Mouse (Mus musculus) layer of hippocampus, adult 2 months (tissue): Measurements from ENCODE around the gene 4933407L21Rik. TPM values are rescaled to one million over a fixed set of nuclear protein-coding genes. Genes with fewer than 3 reads are reported as not detected.

ENCODE experiments used
- DNase-seq, 2 experiments: peaks; one replicate each; pipeline ENCODE4 v3.0.0; 2022; ENCODE audit warnings: low spot score in 2 of 2
- H3K27ac ChIP-seq: fragments of 200-600 bp; 2 replicates; pipeline ENCODE4 v1.8.1; 2022
- H3K4me3 ChIP-seq: fragments of 200-600 bp; 2 replicates; pipeline ENCODE4 v1.8.1; 2022; ENCODE audit warnings: mild to moderate bottlenecking
- CTCF ChIP-seq: fragments of 200-600 bp; conservative IDR thresholded peaks from 2 replicates; pipeline ENCODE4 v1.8.1; 2022; ENCODE audit warnings: antibody characterized with exemption, mild to moderate bottlenecking, moderate library complexity
- long read RNA-seq, 2 experiments: library from polyadenylated mRNA; stranded (forward); transcript quantifications; one replicate each; pipeline ENCODE4 v2.0.0; 2021; ENCODE audit warnings: borderline mapping rate in 2 of 2
- total RNA-seq, 2 experiments: library from RNA; stranded (reverse); gene quantifications; 2 replicates each; pipeline ENCODE4 v1.2.3; 2021

The 4933407L21Rik gene
- total RNA-seq: 1 to 10 TPM; 3.3 to 3.6 TPM
- long read RNA-seq, experiment 1: 0 reads
- long read RNA-seq, experiment 2, partial matches to known transcripts: 0 of 2 reads
- long read RNA-seq, experiment 2, other reads (novel, unspliced or antisense): 1 of 2 reads

GRCm38 (mm10) chr1:85928057-85928687 lies at the start of gene 4933407L21Rik:
TSS of gene 4933407L21Rik (plus strand) at chr1:85928483.
- TF ChIP-seq CTCF: peak; percentile 46
- peak; percentile 72 to 91 for DNase-seq
- Histone ChIP-seq H3K4me3 (no peak within 1 kb of the TSS), H3K27ac (peak within 1 kb of the TSS; percentile 96)

- no peak for DNase-seq
- Histone ChIP-seq H3K27ac (no peak overlapping the region), H3K4me3 (no peak overlapping the region)
- TF ChIP-seq CTCF: no peak
Measured at GRCm38 (mm10) chr1:85882003-85882402, 46.3 kb upstream of the 4933407L21Rik start.

- no peak for TF ChIP-seq CTCF
- H3K4me3 ChIP-seq: no peak overlapping the region
- no peak for DNase-seq
Measured at GRCm38 (mm10) chr1:85887221-85887620, 41.1 kb upstream of the 4933407L21Rik start.

GRCm38 (mm10) chr1:85894231-85894747 lies 34.0 kb upstream of the 4933407L21Rik start, which contains the start of gene Itm2c:
TSS of gene Itm2c (plus strand) at chr1:85894281.
- H3K4me3 ChIP-seq: peak within 1 kb of the TSS; percentile 93
- no peak for TF ChIP-seq CTCF
- peak; percentile 90 to 92 for DNase-seq
- peak within 1 kb of the TSS; percentile 96 for H3K27ac ChIP-seq

More at GRCm38 (mm10) chr1:85887221-85887620, 41.1 kb upstream of the 4933407L21Rik start:
- no peak overlapping the region for H3K27ac ChIP-seq

GRCm38 (mm10) chr1:85894748-85895360 lies 33.4 kb upstream of the 4933407L21Rik start:
- Histone ChIP-seq H3K27ac (peak overlapping the region; percentile 96), H3K4me3 (peak overlapping the region; percentile 93)
- no peak for TF ChIP-seq CTCF
- DNase-seq: peak; percentile 62 to 66

- peak; percentile 65 to 69 for DNase-seq
- peak overlapping the region; percentile 96 for H3K27ac ChIP-seq
- H3K4me3 ChIP-seq: peak overlapping the region; percentile 93
- peak; percentile 79 for TF ChIP-seq CTCF
Measured at GRCm38 (mm10) chr1:85895391-85895837, 32.9 kb upstream of the 4933407L21Rik start.

- peak overlapping the region; percentile 96 for H3K27ac ChIP-seq
- TF ChIP-seq CTCF: no peak
Measured at GRCm38 (mm10) chr1:85896110-85896509, 32.2 kb upstream of the 4933407L21Rik start.

GRCm38 (mm10) chr1:85896781-85897700 lies 31.2 kb upstream of the 4933407L21Rik start:
- Histone ChIP-seq H3K27ac (peak overlapping the region; percentile 96), H3K4me3 (peak overlapping the region; percentile 93)
- DNase-seq: no peak

More at GRCm38 (mm10) chr1:85896110-85896509, 32.2 kb upstream of the 4933407L21Rik start:
- H3K4me3 ChIP-seq: peak overlapping the region; percentile 93
- DNase-seq: no peak

GRCm38 (mm10) chr1:85897901-85898760 lies 30.2 kb upstream of the 4933407L21Rik start:
- DNase-seq: no peak
- Histone ChIP-seq H3K27ac (peak overlapping the region; percentile 92), H3K4me3 (peak overlapping the region; percentile 49)
- TF ChIP-seq CTCF: no peak

More at GRCm38 (mm10) chr1:85896781-85897700, 31.2 kb upstream of the 4933407L21Rik start:
- TF ChIP-seq CTCF: no peak

- H3K27ac ChIP-seq: peak overlapping the region; percentile 92
- H3K4me3 ChIP-seq: peak overlapping the region; percentile 49
- no peak for TF ChIP-seq CTCF
- no peak for DNase-seq
Measured at GRCm38 (mm10) chr1:85898761-85899387, 29.4 kb upstream of the 4933407L21Rik start.

- Histone ChIP-seq H3K27ac (peak overlapping the region; percentile 92), H3K4me3 (peak overlapping the region; percentile 49)
- DNase-seq: no peak
- peak; percentile 60 for TF ChIP-seq CTCF
Measured at GRCm38 (mm10) chr1:85899388-85899761, 28.9 kb upstream of the 4933407L21Rik start.
